Mouse (Mus musculus) intestine, embryonic 15.5 days (tissue): ENCODE results near the gene Thbs1. TPM values are rescaled to one million over a fixed set of nuclear protein-coding genes. Genes with fewer than 3 reads are reported as not detected.
A peak's percentile ranks its signal among the peaks of the same experiment; 100 is the strongest.
"Not testable (repeated sequence)": the region's sequence is repeated elsewhere in the genome, so short reads cannot be mapped to it uniquely, and the experiment has no call there.

Experiments used
- ATAC-seq: fragments of 200-750 bp; cut with Nextera tagmentation; 2 replicates; pipeline ENCODE4 v1.8.0; 2017; ENCODE audit warnings: moderate TSS enrichment, moderate library complexity
- H3K27ac ChIP-seq: fragments of 300-500 bp; sonication (generic); 2 replicates; pipeline ENCODE4 v1.5.1; 2015; ENCODE audit warnings: mild to moderate bottlenecking, inconsistent platforms
- H3K27me3 ChIP-seq: fragments of 300-500 bp; sonication (generic); replicated peaks from 2 replicates; pipeline ENCODE4 v1.6.1; 2015; ENCODE audit warnings: inconsistent platforms
- H3K36me3 ChIP-seq: fragments of 300-500 bp; sonication (generic); 2 replicates; pipeline ENCODE4 v1.6.1; 2015; ENCODE audit warnings: inconsistent platforms
- H3K4me1 ChIP-seq: fragments of 300-500 bp; sonication (generic); replicated peaks from 2 replicates; pipeline ENCODE4 v1.6.1; 2015; ENCODE audit warnings: inconsistent platforms
- H3K4me2 ChIP-seq: fragments of 300-500 bp; sonication (generic); replicated peaks from 2 replicates; pipeline ENCODE4 v1.6.1; 2015; ENCODE audit warnings: mild to moderate bottlenecking, inconsistent platforms
- H3K4me3 ChIP-seq: fragments of 300-500 bp; sonication (generic); replicated peaks from 2 replicates; pipeline ENCODE4 v1.5.1; 2015; ENCODE audit warnings: inconsistent platforms
- H3K9ac ChIP-seq: fragments of 300-500 bp; sonication (generic); 2 replicates; pipeline ENCODE4 v1.6.1; 2015; ENCODE audit warnings: inconsistent platforms
- H3K9me3 ChIP-seq: fragments of 300-500 bp; sonication (generic); 2 replicates; pipeline ENCODE4 v1.6.1; 2016; ENCODE audit warnings: inconsistent platforms
- WGBS: fragments of 180-500 bp; shearing (Covaris S2); methylation state at CpG from one replicate; pipeline ENCODE4 v1.1.7; 2015; 5-methylcytosine and 5-hydroxymethylcytosine counted together
- polyA plus RNA-seq: library from polyadenylated mRNA; unstranded; fragments of >200 nt; fragmentation: Nextera tagmentation; extraction: Ambion mirVana; gene quantifications from 2 replicates; pipeline ENCODE4 v1.2.1, GENCODE M21; 2015

Thbs1 gene
- polyA plus RNA-seq, 1 experiment from 2014 or later: 23.6 TPM

DNA sequence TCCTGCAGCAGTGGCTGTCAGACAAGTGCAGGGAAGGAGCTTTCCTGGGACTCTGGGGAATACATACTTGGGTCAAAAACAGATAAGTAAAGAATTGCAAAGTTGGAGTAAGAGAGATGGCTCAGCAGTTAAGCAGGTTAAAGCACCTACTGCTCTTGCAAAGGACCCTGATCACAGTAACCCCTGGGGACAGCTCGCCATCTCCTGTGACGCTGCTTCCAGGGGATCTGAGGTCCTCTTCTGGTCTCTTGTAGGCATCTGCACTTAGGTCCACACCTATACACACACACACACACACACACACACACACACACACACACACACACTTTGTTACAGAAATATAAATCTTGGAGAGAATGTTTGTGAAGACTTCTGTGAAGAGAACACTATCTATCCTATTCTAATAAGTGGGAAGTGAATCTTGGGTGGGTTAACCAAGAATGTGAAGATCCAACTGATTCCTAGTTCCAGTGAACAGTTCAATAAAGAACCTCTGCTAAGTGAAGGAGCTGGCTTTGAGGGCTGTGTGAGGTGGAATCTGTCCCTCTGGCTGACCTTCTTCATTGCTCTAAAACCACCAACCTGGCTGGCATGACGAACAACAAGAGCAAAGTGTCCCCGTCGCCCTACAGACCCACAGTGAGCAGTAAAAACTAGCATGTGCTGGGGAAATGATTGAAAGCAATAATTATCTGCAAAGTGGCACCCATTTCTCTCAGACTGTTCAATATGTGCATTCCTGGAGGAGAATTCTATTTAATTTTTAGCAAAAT lies 16.0 kb downstream of the Thbs1 start:
- Histone ChIP-seq H3K27me3 (no peaks in the 10 kb centered on the region), H3K4me3 (no peak overlapping the region)
- WGBS: 79% methylated on average over 5 of the region's 5 CpGs

DNA sequence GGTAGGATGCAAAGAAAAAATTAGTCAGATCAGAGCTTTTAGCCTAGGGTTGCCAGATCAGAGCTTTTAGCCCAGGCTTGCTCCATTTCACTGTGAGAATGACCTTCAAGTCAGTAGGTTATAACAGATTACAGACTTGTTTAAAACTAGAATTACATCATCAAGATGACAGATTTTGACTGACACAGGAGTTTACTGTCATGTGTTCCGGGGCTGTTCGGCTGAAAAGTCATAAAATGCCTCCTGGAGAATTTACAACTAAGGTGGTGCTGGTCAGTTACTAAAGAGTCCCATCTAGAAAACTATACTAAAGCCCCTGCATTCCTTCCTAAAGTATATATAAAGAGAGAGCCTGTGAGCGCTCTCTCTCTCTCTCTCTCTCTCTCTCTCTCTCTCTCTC lies 16.6 kb downstream of the Thbs1 start:
- Histone ChIP-seq H3K4me3 (no peak overlapping the region), H3K36me3 (0 out of 2 replicates have a peak, but pooled peaks cover 4% of the 10 kb centered on the region), H3K4me2 (no peak overlapping the region), H3K27ac (no peak overlapping the region), H3K27me3 (no peaks in the 10 kb centered on the region), H3K9me3 (no peaks in the 10 kb centered on the region), H3K4me1 (no peaks in the 10 kb centered on the region), H3K9ac (no peak overlapping the region)
- WGBS: 36% methylated on average over 3 of the region's 3 CpGs
- ATAC-seq: peak; percentile 78

More for the DNA sequence above, 16.0 kb downstream of the Thbs1 start:
- Histone ChIP-seq H3K36me3 (0 out of 2 replicates have a peak, but pooled peaks cover 7% of the 10 kb centered on the region), H3K4me2 (no peak overlapping the region), H3K9me3 (no peaks in the 10 kb centered on the region), H3K9ac (no peak overlapping the region), H3K27ac (no peak overlapping the region), H3K4me1 (no peaks in the 10 kb centered on the region)
- ATAC-seq: no peak

DNA sequence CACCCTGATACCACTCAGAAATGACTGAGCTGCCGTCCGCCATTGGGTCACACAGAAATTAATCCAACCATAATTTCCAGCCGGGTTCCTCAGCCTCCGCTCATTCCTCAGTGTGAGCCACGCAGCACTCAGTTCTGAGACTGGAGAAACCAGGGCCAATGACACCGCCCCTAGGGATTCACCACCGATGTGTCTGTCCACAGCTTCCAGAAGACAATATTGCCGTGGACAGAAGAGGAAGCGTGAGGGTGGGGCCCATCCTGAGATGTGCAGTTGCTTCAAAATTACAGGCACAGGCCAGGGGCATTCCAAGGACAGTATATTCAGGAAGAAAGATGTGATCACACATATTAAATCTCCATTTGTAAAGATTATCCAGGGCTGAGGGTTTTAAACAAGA lies 25.4 kb downstream of the Thbs1 start:
- H3K36me3 ChIP-seq: no peaks in the 10 kb centered on the region
- H3K27ac ChIP-seq: no peak overlapping the region
- no peaks in the 10 kb centered on the region for H3K4me1 ChIP-seq
- H3K4me3 ChIP-seq: no peak overlapping the region
- H3K4me2 ChIP-seq: no peak overlapping the region
- H3K9ac ChIP-seq: no peak overlapping the region
- H3K9me3 ChIP-seq: no peaks in the 10 kb centered on the region
- ATAC-seq: no peak
- WGBS: 80% methylated on average over 9 of the region's 9 CpGs
- H3K27me3 ChIP-seq: no peaks in the 10 kb centered on the region

DNA sequence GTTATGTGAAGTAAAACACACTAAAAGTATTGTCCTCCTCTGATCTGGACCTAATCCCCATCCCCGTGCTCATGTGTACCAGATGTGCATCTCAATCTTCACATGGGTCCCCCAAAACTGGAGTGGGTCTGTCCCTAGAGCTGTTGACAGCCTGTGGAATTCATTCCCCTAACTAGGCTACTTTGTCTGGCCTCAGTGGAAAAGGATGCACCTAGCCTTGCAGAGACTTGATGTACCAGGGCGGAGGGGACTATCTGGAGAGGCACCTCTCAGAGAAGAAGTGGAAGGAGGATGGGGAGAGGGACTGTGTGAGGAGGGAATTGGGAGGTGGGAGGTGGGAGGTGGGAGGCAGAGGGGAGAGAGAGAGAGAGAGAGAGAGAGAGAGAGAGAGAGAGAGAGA lies 26.1 kb downstream of the Thbs1 start:
- H3K27me3 ChIP-seq: no peaks in the 10 kb centered on the region
- no peaks in the 10 kb centered on the region for H3K9me3 ChIP-seq
- no peak overlapping the region for H3K9ac ChIP-seq
- H3K4me1 ChIP-seq: no peaks in the 10 kb centered on the region
- 92% methylated on average over 2 of the region's 2 CpGs for WGBS
- no peak for ATAC-seq
- no peak overlapping the region for H3K4me2 ChIP-seq
- no peak overlapping the region for H3K27ac ChIP-seq
- H3K36me3 ChIP-seq: no peaks in the 10 kb centered on the region
- H3K4me3 ChIP-seq: no peak overlapping the region

DNA sequence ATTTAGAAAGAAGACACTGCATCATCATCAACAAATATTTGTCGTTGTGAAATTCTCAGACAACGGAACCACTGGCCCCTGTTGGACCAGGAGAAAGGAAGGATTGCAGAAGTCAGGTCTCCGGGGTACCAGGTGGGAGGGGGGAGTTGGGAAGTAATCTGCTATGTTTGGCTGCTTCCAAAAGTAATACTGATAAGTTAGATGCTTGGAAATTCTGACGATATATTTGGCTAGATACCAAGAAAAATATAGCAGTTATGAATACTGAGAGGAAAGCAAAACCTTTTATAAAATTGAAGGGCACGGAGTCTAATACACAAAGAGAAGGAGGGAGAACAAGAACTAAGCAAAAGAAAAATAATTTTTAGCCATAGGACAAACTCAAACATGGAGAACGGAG lies 27.6 kb downstream of the Thbs1 start:
- 75% methylated on average over 6 of the region's 6 CpGs for WGBS
- no peak overlapping the region for H3K9ac ChIP-seq
- H3K4me3 ChIP-seq: no peak overlapping the region
- no peak for ATAC-seq
- H3K27me3 ChIP-seq: no peaks in the 10 kb centered on the region
- no peak overlapping the region for H3K4me2 ChIP-seq
- H3K4me1 ChIP-seq: no peaks in the 10 kb centered on the region
- H3K27ac ChIP-seq: no peak overlapping the region
- H3K9me3 ChIP-seq: no peaks in the 10 kb centered on the region
- no peaks in the 10 kb centered on the region for H3K36me3 ChIP-seq

DNA sequence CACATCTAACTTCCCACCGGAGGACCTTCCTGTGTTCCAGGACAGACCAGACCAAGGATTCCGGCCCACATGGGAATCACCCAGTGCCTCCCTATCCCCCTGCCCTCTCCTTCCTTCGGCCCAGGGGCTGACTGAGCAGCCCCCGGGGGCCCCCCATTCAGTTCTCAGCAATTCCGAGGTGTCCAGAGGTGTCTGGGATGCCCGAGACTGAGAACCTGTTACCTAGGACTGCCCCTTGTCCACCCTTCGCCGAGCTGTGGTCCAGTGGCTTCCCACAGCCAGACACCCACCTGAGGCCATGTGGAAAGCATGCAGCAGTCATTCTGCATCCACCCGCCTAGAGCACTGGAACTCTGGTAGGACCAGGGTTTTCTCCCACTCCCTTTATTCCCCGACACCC lies 30.0 kb downstream of the Thbs1 start:
- Histone ChIP-seq H3K27me3 (no peaks in the 10 kb centered on the region), H3K9me3 (no peaks in the 10 kb centered on the region), H3K36me3 (no peaks in the 10 kb centered on the region), H3K4me2 (no peak overlapping the region), H3K9ac (no peak overlapping the region), H3K4me3 (no peak overlapping the region), H3K4me1 (no peaks in the 10 kb centered on the region), H3K27ac (no peak overlapping the region)
- ATAC-seq: no peak
- WGBS: 88% methylated on average over 10 of the region's 10 CpGs

DNA sequence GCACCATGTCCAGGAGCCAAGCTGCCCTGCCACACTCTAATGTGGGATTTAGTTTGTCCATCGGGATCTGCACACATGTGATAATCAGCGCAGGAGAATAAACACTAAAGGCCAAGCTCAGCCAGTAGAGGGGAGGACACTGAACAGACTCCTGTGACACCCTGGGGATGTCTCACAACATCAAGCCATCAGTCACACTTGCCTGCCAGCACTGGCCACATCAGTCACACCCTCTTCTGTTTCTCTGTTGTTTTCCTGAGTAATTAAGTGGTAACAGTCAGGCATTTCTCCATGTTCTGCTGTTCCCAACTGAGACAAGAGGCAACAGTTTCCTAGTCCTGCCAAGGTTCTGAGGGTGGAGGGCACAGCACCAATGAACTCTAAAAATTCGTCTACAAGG lies 36.1 kb downstream of the Thbs1 start:
- WGBS: 50% methylated on average over 3 of the region's 3 CpGs
- not testable (repeated sequence) for H3K4me3 ChIP-seq, H3K9me3 ChIP-seq, ATAC-seq, H3K4me1 ChIP-seq, H3K36me3 ChIP-seq, H3K9ac ChIP-seq, H3K27me3 ChIP-seq, H3K27ac ChIP-seq, H3K4me2 ChIP-seq

DNA sequence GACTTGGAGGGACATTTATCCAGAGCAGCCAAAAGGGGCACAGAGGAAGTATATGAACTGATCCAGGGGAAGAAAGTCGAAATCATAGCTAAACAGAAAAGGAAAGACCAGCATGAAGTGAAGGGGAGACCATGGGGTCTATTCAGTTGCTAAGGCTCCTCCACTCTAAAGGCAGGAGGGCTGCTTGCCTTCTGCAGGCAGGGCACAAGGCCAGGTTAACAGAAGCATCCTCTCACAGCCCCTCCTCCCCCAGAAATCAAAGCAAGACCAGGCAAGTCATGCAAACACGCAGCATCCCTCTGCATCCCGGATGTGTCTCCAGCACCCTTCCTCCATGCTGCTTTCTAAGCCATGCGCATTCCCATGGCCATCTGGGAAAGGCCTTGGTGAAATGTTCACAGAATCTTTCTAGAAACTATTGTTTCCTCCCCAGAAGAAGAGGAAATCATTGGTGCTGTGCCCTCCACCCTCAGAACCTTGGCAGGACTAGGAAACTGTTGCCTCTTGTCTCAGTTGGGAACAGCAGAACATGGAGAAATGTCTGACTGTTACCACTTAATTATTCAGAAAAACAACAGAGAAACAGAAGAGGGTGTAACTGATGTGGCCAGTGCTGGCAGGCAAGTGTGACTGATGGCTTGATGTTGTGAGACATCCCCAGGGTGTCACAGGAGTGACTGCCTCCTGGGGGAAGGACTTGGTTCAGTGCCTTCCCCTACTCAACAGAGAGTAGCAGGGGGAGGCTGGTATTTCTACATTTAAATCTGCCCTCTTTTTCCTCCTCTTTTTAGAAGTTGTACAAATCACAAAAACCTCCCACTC lies 36.9 kb downstream of the Thbs1 start:
- 77% methylated on average over 4 of the region's 4 CpGs for WGBS
- Histone ChIP-seq H3K4me1 (no peaks in the 10 kb centered on the region), H3K9ac (no peak overlapping the region), H3K27ac (no peak overlapping the region), H3K9me3 (no peaks in the 10 kb centered on the region), H3K4me2 (no peak overlapping the region), H3K4me3 (no peak overlapping the region), H3K36me3 (no peaks in the 10 kb centered on the region), H3K27me3 (no peaks in the 10 kb centered on the region)
- no peak for ATAC-seq

DNA sequence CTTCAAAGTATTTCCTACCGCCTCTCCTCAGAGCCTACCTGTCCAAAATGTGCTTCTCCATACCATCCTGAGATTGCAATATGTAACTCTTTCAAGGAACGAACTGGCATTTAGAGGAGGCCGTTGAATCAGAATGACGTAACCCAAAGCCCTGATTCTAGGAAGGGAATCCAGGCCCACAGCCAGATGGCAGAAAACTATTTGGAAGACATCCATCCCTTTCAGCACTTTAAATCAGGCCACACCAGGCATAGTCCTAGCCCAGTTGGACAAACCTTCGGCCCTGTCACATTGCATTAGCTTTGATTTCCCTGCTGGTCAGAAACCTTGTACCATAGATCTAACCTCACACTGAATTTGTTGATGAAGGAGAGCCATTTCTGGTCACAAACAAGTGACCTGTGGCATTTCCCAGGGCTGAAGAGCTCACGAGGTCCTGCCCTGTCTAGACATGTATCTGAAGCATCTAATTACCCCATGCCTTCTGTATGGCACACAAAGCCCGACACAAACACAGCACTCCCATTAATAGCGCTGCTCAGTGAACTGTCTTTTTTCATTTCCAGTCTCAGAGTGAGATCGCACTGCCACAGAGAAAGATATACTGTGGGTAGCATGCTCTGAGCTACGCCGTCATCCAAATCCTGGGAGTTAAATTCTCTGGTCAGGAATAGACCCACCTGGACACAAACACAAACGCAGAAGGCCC lies 38.3 kb downstream of the Thbs1 start:
- Histone ChIP-seq H3K9me3 (no peaks in the 10 kb centered on the region), H3K9ac (no peak overlapping the region), H3K36me3 (no peaks in the 10 kb centered on the region), H3K4me3 (no peak overlapping the region), H3K4me1 (no peaks in the 10 kb centered on the region), H3K4me2 (no peak overlapping the region), H3K27ac (no peak overlapping the region), H3K27me3 (no peaks in the 10 kb centered on the region)
- 70% methylated on average over 12 of the region's 12 CpGs for WGBS
- no peak for ATAC-seq

DNA sequence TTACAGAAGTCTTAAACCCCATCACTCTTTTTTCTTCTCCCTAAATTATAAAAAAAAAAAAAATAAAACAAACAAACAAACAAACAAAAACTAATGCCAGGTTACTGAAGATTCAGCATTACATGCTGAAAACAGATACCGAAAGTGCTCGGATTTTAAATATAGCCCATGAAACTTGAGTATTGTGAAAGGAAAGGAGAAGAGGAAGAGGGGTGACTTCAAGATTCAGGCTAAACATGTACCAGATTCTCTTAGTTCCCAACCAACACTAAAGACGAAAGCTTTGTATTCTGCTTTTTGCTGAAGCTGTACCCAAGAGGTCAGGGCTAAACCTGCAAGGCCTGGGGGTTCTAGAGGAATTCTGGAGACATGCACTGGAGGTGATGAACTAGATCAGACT lies 46.4 kb downstream of the Thbs1 start:
- ATAC-seq: no peak
- WGBS: 82% methylated on average over 3 of the region's 3 CpGs
- H3K36me3 ChIP-seq: no peaks in the 10 kb centered on the region

DNA sequence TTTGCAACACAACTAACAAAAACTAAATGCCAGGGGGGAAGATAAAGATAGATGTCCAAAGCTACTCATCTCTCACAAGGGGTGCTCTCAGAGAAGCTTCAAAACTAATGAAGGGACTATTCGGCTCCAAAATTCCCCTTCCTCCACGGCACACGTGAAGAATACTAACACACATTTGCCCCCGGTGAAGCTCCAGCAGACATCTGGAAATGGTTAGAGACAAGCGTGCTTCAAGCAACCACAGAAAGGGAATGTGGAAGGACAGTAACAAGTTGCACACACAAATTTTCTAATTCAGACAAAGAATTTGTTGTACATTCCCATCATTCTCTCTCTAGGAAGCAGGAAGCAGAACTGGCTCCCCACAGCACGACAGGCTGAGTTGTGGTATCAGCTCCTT lies 47.5 kb downstream of the Thbs1 start:
- Histone ChIP-seq H3K27me3 (no peaks in the 10 kb centered on the region), H3K4me2 (no peak overlapping the region), H3K27ac (no peak overlapping the region), H3K4me3 (no peak overlapping the region), H3K36me3 (no peaks in the 10 kb centered on the region), H3K4me1 (no peaks in the 10 kb centered on the region), H3K9ac (no peak overlapping the region), H3K9me3 (no peaks in the 10 kb centered on the region)
- WGBS: 59% methylated on average over 6 of the region's 6 CpGs
- ATAC-seq: no peak

More for the DNA sequence above, 46.4 kb downstream of the Thbs1 start:
- H3K4me1 ChIP-seq: no peaks in the 10 kb centered on the region
- H3K27me3 ChIP-seq: no peaks in the 10 kb centered on the region
- H3K9ac ChIP-seq: no peak overlapping the region
- H3K9me3 ChIP-seq: no peaks in the 10 kb centered on the region
- H3K4me2 ChIP-seq: no peak overlapping the region
- H3K27ac ChIP-seq: no peak overlapping the region
- H3K4me3 ChIP-seq: no peak overlapping the region

DNA sequence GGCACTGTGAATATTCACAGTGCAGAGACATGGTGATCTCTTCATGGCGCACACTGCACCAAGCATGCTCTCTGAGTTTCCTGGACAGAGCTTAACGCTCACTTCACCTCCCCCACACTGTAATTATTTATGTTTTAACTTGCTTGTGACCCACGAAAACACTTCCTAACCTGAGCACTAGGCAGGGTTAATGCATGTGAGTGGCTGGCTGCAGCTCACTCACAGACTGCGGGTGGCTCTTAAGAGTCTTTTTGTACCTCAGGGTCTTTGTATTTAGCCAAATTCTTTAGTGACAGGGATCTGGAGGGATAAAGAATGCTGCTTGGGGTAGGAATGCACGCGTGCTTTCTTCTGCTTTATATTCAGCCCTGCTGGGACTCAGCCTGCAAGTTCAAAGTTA lies 48.9 kb downstream of the Thbs1 start:
- Histone ChIP-seq H3K4me2 (no peak overlapping the region), H3K27ac (no peak overlapping the region), H3K4me3 (no peak overlapping the region), H3K27me3 (no peaks in the 10 kb centered on the region), H3K9me3 (no peaks in the 10 kb centered on the region), H3K36me3 (no peaks in the 10 kb centered on the region), H3K9ac (no peak overlapping the region), H3K4me1 (no peaks in the 10 kb centered on the region)
- WGBS: 23% methylated on average over 6 of the region's 6 CpGs
- peak; percentile 17; the same call in 1 of the 2 replicates for ATAC-seq
